Mouse (Mus musculus): Measurements from ENCODE around the gene Gm8005.
"Not testable (repeated sequence)": the region's sequence is repeated elsewhere in the genome, so short reads cannot be mapped to it uniquely, and the experiment has no call there.

The Gm8005 gene

GRCm38 (mm10) chr14:42439573-42439972 lies at the start of gene Gm8005:
Gm8005 (minus strand) TSS chr14:42439673.
- not testable (repeated sequence) for DNase-seq (ENCODE audit: low read depth, low spot score)

- not testable (repeated sequence) for DNase-seq (ENCODE audit: low read depth, low spot score)
Observed at GRCm38 (mm10) chr14:42463581-42463980, 24.1 kb upstream of the Gm8005 start, which contains the start of gene Gm8011. Gm8011 (plus strand) TSS chr14:42463881.

All from retina, adult 2 months (tissue).